Mouse (Mus musculus) heart, postnatal 0 days (tissue): ENCODE measurements around the gene P4ha3. TPM values are rescaled to one million over a fixed set of nuclear protein-coding genes. Genes with fewer than 3 reads are reported as not detected.

Experiments used
- ATAC-seq: fragments of 200-750 bp; cut with Nextera tagmentation; 2 replicates; pipeline ENCODE4 v1.8.0; 2017; ENCODE audit warnings: low read depth, moderate number of reproducible peaks, moderate library complexity; ENCODE audit not compliant: insufficient read depth
- DNase-seq: peaks from one replicate; pipeline ENCODE4 v3.0.0-alpha.2; 2016; ENCODE audit warnings: low spot score
- H3K27ac ChIP-seq: fragments of 300-500 bp; sonication (generic); 2 replicates; pipeline ENCODE4 v1.5.1; 2014; ENCODE audit warnings: low read depth, mild to moderate bottlenecking
- H3K27me3 ChIP-seq: fragments of 300-500 bp; sonication (generic); 2 replicates; pipeline ENCODE4 v1.6.1; 2014; ENCODE audit warnings: low read length, mixed read lengths; ENCODE audit not compliant: control insufficient read depth, insufficient read depth
- H3K36me3 ChIP-seq: fragments of 300-500 bp; sonication (generic); replicated peaks from 2 replicates; pipeline ENCODE4 v1.6.1; 2014; ENCODE audit warnings: low read length, mixed read lengths; ENCODE audit not compliant: control insufficient read depth, insufficient read depth
- H3K4me1 ChIP-seq: fragments of 300-500 bp; sonication (generic); 2 replicates; pipeline ENCODE4 v1.6.1; 2014; ENCODE audit warnings: antibody characterized with exemption; ENCODE audit not compliant: control insufficient read depth, insufficient read depth
- H3K4me2 ChIP-seq: fragments of 300-500 bp; sonication (generic); 2 replicates; pipeline ENCODE4 v1.6.1; 2014; ENCODE audit warnings: low read depth, mild to moderate bottlenecking, low read length, moderate library complexity
- H3K4me3 ChIP-seq: fragments of 300-500 bp; sonication (generic); 2 replicates; pipeline ENCODE4 v1.5.1; 2014; ENCODE audit warnings: low read depth, low read length
- H3K9ac ChIP-seq: fragments of 300-500 bp; sonication (generic); replicated peaks from 2 replicates; pipeline ENCODE4 v1.6.1; 2014; ENCODE audit warnings: low read depth, low read length, mixed read lengths
- H3K9me3 ChIP-seq: fragments of 300-500 bp; sonication (generic); replicated peaks from 2 replicates; pipeline ENCODE4 v1.6.1; 2016; ENCODE audit warnings: low read length; ENCODE audit not compliant: control insufficient read depth
- CTCF ChIP-seq: IDR thresholded peaks from 2 replicates; pipeline ENCODE4 v1.5.1; 2016; ENCODE audit warnings: antibody characterized with exemption, control low read depth, low read depth
- EP300 ChIP-seq: IDR thresholded peaks from 2 replicates; pipeline ENCODE4 v1.6.1; 2016; ENCODE audit warnings: antibody characterized with exemption, low read depth
- WGBS: fragments of 180-500 bp; shearing (Covaris S2); extraction: QIAGEN DNeasy Blood & Tissue Kit; methylation state at CpG from one replicate; pipeline ENCODE4 v1.1.7; 2014; 5-methylcytosine and 5-hydroxymethylcytosine counted together
- polyA plus RNA-seq: library from polyadenylated mRNA; unstranded; fragments of >200 nt; fragmentation: Nextera tagmentation; extraction: Ambion mirVana; gene quantifications from 2 replicates; pipeline ENCODE4 v1.2.1, GENCODE M21; 2015
- total RNA-seq: library from RNA; depleted of rRNA; stranded (reverse); fragments of >200 nt; gene quantifications from 2 replicates; pipeline ENCODE4 v1.2.3, GENCODE M21; 2014; ENCODE audit warnings: low replicate concordance

P4ha3 gene
- total and polyA plus RNA-seq, 2 experiments from 2014 or later: 1.8 to 5.5 TPM

GRCm38 (mm10) chr7:100312716-100313115, 27.4 kb downstream of the P4ha3 start:
- no peaks in the 10 kb centered on the region for H3K27me3 ChIP-seq
- no peaks in the 10 kb centered on the region for H3K9me3 ChIP-seq
- no peak overlapping the region for H3K9ac ChIP-seq
- no peak for TF ChIP-seq CTCF
- no peak for TF ChIP-seq EP300
- no peak overlapping the region for H3K27ac ChIP-seq
- WGBS: 65% methylated on average over 4 of the region's 4 CpGs
- no peak for DNase-seq
- no peak overlapping the region for H3K4me2 ChIP-seq
- ATAC-seq: no peak
- no peak overlapping the region for H3K4me3 ChIP-seq
- H3K4me1 ChIP-seq: peaks cover 7% of the 10 kb centered on the region; the same call in 1 of the 2 replicates
- H3K36me3 ChIP-seq: peaks cover 17% of the 10 kb centered on the region; the same call in 1 of the 2 replicates

- Histone ChIP-seq H3K4me3 (no peak overlapping the region), H3K4me1 (no peaks in the 10 kb centered on the region), H3K27me3 (no peaks in the 10 kb centered on the region), H3K9me3 (no peaks in the 10 kb centered on the region), H3K27ac (no peak overlapping the region), H3K36me3 (peaks cover 24% of the 10 kb centered on the region; the same call in 1 of the 2 replicates), H3K4me2 (no peak overlapping the region), H3K9ac (no peak overlapping the region)
- no peak for DNase-seq
- no peak for ATAC-seq
- TF ChIP-seq EP300: no peak
- 66% methylated on average over 8 of the region's 8 CpGs for WGBS
Observed at GRCm38 (mm10) chr7:100316924-100317323, 31.6 kb downstream of the P4ha3 start.

- Histone ChIP-seq H3K4me1 (no peaks in the 10 kb centered on the region), H3K9ac (no peak overlapping the region), H3K36me3 (peaks cover 24% of the 10 kb centered on the region; the same call in 1 of the 2 replicates), H3K4me2 (no peak overlapping the region), H3K9me3 (no peaks in the 10 kb centered on the region), H3K4me3 (no peak overlapping the region), H3K27ac (no peak overlapping the region), H3K27me3 (no peaks in the 10 kb centered on the region)
- no peak for TF ChIP-seq EP300
- no peak for TF ChIP-seq CTCF
- 56% methylated on average over 5 of the region's 5 CpGs for WGBS
- no peak for DNase-seq
- no peak for ATAC-seq
Observed at GRCm38 (mm10) chr7:100317534-100317933, 32.2 kb downstream of the P4ha3 start.

GRCm38 (mm10) chr7:100323721-100324120, 38.4 kb downstream of the P4ha3 start:
- no peaks in the 10 kb centered on the region for H3K27me3 ChIP-seq
- no peak overlapping the region for H3K9ac ChIP-seq
- no peak overlapping the region for H3K4me3 ChIP-seq
- no peaks in the 10 kb centered on the region for H3K4me1 ChIP-seq
- TF ChIP-seq CTCF (no peak), EP300 (no peak)
- H3K9me3 ChIP-seq: no peaks in the 10 kb centered on the region
- H3K36me3 ChIP-seq: peaks cover 30% of the 10 kb centered on the region
- ATAC-seq: no peak
- DNase-seq: no peak
- no peak overlapping the region for H3K27ac ChIP-seq
- 23% methylated on average over 3 of the region's 3 CpGs for WGBS
- no peak overlapping the region for H3K4me2 ChIP-seq

GRCm38 (mm10) chr7:100325482-100325881, 40.2 kb downstream of the P4ha3 start:
- 73% methylated on average over 6 of the region's 6 CpGs for WGBS
- ATAC-seq (no peak), DNase-seq (no peak)
- Histone ChIP-seq H3K9me3 (no peaks in the 10 kb centered on the region), H3K4me1 (no peaks in the 10 kb centered on the region), H3K36me3 (peaks cover 39% of the 10 kb centered on the region), H3K4me3 (no peak overlapping the region), H3K9ac (no peak overlapping the region), H3K4me2 (no peak overlapping the region), H3K27ac (no peak overlapping the region), H3K27me3 (no peaks in the 10 kb centered on the region)
- TF ChIP-seq EP300: no peak
- TF ChIP-seq CTCF: peak; percentile 79

GRCm38 (mm10) chr7:100327514-100327913, 42.2 kb downstream of the P4ha3 start:
- Histone ChIP-seq H3K4me3 (no peak overlapping the region), H3K36me3 (peaks cover 56% of the 10 kb centered on the region), H3K27ac (no peak overlapping the region), H3K4me2 (no peak overlapping the region), H3K9ac (no peak overlapping the region), H3K9me3 (no peaks in the 10 kb centered on the region), H3K4me1 (no peaks in the 10 kb centered on the region), H3K27me3 (no peaks in the 10 kb centered on the region)
- 60% methylated on average over 7 of the region's 7 CpGs for WGBS
- TF ChIP-seq CTCF (no peak), EP300 (no peak)
- DNase-seq: no peak
- ATAC-seq: peak; percentile 51
